Mouse (Mus musculus) adrenal gland, postnatal 25 days (tissue): ENCODE data around the gene Plcb1. TPM values are rescaled to one million over a fixed set of nuclear protein-coding genes. Genes with fewer than 3 reads are reported as not detected.
A peak's percentile ranks its signal among the peaks of the same experiment; 100 is the strongest.

Source experiments
- DNase-seq: peaks from one replicate; pipeline ENCODE4 v3.0.0; 2021; ENCODE audit warnings: mixed read lengths
- long read RNA-seq: library from polyadenylated mRNA; stranded (forward); transcript quantifications from one replicate; pipeline ENCODE4 v2.0.0, GENCODE M21; 2021
- total RNA-seq: library from RNA; stranded (reverse); gene quantifications from 2 replicates; pipeline ENCODE4 v1.2.3, GENCODE M21; 2021

The Plcb1 gene
- 84.0 and 96.1 TPM in 2 replicates for total RNA-seq
- long read RNA-seq, partial matches to known transcripts: 11 of 20 reads
- long read RNA-seq, other reads (novel, unspliced or antisense): 7 of 20 reads

GRCm38 (mm10) chr2:134785970-134786855, at the start of gene Plcb1:
Gene Plcb1 (plus strand): TSS chr2:134786067.
- DNase-seq: peak; percentile 95

- DNase-seq: no peak
Measured at GRCm38 (mm10) chr2:134755537-134755936, 30.3 kb upstream of the Plcb1 start.

DNA sequence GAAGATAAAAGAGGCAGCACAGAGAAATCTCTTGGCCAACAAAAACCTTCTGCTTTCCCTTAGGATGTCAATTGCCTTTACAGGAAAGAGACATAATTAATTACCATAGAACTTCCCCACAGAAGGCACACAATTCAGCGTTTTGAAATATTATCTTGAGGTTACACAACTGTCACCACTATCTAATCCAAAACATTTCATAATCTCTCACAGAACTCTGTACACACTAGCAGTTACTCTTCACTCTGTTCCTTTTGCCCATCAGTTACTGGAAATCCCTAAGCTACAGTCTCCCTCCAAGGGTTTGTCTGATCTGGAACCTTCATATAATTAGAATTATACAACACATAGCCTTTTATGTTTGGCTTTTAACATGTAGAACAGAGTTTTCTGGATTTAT, 29.8 kb upstream of the Plcb1 start:
- DNase-seq: no peak

DNA sequence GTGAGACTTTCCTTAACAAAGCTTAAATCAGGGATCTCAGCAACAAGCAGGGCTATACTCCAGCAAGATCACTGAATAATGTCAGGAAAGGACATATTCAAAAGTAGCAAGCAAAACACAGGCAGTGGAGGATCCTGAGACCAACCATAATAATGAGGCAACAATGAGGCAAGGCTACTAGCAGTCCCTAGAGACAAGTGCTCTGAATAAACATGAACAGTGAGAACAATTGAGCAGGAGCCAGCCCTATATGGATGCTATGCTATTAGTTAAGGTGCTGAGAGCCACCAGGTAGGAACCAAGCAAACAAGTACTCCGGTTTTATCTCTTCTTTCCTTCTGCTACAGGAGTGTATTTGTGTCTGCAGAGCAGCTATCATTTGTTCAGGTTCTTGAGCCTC, 24.8 kb upstream of the Plcb1 start:
- no peak for DNase-seq

- DNase-seq: no peak
Measured at GRCm38 (mm10) chr2:134763406-134763990, 22.4 kb upstream of the Plcb1 start.

DNA sequence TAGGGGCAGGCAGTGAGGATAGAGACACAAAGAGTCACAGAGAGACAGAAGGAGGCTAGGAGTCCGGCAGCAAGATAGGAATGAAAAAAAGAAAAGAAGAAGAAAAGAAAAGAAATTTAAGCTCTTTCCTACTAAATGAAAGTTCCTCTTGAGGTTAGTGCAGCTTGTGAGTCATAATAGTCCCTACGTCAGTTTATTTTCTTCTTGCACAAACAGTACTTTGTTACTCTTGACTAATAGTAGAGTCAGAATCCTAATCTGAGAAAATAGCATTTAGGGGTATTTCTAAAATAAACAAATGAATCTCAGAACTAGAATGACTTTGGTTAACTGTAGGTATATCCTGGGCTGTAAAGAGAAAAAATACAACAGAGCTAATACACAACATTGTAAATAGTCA, 21.4 kb upstream of the Plcb1 start:
- DNase-seq: no peak

DNA sequence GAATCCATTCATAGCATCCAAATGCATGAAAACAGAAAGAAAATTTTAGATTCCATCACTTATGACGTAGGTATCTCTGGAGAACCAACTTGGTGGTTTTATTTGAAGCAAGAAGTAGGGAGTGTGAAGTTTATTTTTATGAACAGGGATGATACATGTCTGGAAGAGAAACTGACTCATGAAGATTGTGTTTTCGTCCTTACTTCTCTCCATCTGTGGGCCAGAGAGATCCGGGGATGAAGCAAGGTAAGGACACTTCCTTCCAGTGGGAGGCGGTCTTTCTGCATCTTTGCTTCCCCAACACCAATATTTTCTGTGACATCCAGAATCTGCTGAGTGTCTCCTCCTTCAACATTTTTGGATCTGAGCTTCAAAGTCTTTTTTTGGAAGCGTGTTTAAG, 6.0 kb upstream of the Plcb1 start:
- no peak for DNase-seq

GRCm38 (mm10) chr2:134780316-134780715, 5.6 kb upstream of the Plcb1 start:
- no peak for DNase-seq

- DNase-seq: no peak
Measured at GRCm38 (mm10) chr2:134786856-134787250, 986 bp downstream of the Plcb1 start.

DNA sequence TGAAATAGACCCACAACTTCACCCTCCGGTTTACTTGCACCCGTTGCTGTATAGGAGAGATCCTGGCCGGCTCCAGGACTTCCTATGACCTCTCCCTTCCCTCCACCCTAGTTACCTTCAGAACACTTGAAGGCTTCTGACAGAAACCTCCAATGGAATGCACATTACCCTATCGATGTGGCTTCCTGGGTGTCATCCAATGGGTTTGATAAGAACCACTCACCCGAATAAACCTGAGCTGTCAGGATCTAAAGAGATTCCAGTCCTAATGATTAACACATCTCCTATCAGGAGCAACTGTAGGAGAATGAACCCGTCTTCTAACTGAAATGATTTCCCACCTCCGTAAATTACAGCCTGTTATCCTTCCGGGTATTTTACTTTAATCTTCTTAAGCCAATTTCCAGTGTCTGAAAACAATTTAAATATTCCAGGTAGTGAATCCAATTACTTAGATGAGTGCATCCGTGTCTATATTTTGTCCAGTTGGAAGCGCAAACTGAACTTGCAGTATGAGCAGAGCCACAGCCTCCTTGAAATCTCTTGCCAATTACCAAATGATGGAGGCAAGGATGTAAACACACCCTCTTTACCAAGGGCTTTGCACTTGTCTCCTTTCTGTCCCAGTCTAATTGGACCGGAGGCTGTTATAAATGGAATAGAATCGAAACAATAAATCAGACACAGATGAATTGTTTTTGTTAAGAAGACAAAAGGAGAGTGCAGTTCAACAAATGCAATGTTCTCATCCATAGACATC, 1.6 kb downstream of the Plcb1 start:
- DNase-seq: no peak

DNA sequence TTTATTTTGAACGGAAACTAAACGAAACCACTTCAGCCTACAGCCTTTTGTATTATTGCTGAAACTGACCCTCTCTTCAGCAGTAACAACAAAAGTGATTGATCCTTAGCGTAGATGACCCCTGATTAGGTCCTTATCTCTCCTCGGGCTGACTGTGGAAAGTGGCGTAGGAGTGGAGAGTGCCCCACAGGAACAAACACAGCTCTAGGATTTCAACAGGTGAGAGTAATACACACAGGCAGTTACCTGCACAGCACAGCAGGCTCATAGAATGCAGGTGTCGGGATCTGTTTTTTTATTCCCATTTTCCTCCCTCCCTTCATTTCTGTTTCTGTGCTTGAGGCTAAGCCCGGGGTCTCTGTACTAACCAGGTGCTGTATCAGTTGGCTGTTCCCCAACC, 7.1 kb downstream of the Plcb1 start:
- DNase-seq: no peak

DNA sequence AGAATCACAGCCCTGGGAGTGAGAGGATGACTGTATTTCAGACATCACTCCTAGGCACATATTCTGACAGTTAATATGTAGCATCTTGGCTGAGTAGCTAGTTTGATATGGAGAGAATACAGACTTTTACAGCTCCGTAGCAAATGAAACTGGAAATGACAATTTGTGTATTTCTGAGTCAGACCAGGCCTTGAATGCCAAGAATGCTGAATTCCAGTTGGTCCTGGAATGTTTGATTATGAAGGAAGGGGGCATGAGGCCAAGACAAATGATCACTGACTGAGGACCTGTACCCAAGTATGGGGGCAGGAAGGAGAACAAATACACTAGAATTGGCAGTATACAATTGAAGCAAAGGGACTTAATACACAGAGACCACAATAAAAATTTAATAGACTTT, 14.4 kb downstream of the Plcb1 start:
- no peak for DNase-seq

- DNase-seq: peak; percentile 39
Measured at GRCm38 (mm10) chr2:134816383-134816782, 30.5 kb downstream of the Plcb1 start.

DNA sequence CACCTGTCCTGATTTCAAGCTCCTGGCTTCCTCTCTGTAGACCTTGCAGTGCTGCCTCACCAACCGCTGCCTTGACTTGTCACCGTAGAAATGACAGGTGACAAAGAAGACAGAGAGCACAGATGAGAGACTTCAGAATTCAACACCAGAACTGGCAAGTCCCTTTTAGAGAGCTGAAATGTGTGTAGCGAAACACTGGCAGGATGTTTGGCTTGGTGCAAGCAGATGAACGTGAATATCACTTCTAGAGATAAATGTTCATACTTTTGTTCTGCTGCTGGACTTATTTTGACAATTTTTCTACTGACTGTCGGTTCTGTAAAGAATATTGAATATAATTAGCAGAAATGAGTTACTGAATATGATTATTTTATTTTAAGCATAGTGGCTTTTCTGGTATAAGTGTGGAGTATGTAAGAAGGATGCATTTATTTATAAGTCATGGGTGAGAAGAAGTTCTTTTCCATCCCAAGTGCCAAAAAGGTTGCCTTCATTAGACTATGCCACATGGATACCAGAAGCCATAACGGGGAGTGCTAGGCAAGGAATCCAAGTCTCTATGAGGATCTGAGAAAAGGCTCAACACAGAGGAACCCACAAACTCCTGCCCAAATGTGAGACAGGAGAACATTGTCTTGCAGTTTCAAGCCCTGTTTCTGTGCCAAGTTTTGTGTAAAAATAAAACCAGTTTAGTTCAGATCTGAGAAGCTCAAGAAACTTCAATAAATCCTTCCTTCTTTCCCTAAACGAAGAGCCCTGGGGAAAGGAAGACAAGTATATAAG, 31.4 kb downstream of the Plcb1 start:
- DNase-seq: no peak

GRCm38 (mm10) chr2:134821176-134821575, 35.3 kb downstream of the Plcb1 start:
- DNase-seq: no peak

GRCm38 (mm10) chr2:134825645-134826044, 39.8 kb downstream of the Plcb1 start:
- no peak for DNase-seq

GRCm38 (mm10) chr2:134826111-134827005, 40.5 kb downstream of the Plcb1 start:
- DNase-seq: no peak

DNA sequence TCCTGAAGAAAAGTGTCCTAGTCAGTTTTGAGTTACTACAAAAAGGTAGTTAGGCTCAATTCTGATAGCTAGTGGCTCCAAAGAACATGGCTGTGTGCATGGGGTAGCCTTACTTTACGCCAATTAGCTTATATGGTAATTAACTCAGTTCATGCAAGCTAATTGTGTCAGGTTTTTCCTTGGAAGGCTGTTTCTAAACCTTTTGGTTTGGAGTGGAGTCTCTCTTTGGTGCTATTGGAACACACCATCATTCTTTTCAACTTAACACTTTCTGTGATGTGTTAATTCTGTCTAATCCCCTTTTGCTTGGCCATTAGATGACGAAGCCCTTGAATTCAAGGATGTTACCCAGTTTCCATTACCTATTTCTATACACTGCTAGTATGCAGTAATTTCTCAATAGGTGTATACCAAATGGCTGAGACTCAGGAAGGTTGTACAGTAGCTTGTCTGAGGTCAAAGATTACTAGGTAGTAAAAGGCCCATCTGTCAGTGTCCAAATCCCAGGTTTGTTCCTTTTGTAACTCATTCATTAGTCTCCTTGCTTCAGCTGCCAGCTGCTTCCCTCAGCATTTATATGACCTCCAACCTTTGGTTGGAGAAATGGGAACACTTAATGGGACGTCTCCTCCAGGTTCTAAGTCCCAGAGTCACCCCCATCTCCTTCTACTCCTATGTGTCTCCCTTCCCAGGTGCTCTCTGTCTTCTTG, 42.1 kb downstream of the Plcb1 start:
- no peak for DNase-seq

DNA sequence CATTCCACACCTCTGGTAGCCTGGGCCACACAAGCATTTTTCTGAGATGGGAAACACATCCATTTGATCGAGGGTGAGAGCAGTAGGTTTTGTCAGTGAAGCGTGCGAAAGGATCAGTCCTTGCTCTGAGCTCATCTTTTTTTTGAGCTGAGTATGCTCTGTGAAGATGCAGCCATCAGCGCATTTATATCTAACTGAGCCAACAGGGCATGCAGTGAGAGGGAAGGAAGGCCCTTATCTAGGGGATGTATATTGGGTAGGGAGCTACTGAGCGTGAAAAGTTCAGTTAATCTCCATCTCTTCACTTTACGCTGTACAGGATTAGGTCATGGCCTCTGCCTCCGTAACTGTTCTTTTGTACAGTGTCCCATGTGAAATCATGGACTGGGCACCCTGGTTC, 46.0 kb downstream of the Plcb1 start:
- no peak for DNase-seq

- DNase-seq: no peak
Measured at GRCm38 (mm10) chr2:134836097-134836496, 50.2 kb downstream of the Plcb1 start.
